Mouse (Mus musculus) limb, embryonic 12.5 days (tissue): ENCODE data around the gene Kcnf1. TPM values are rescaled to one million over a fixed set of nuclear protein-coding genes. Genes with fewer than 3 reads are reported as not detected.
"Not testable (repeated sequence)": the region's sequence is repeated elsewhere in the genome, so short reads cannot be mapped to it uniquely, and the experiment has no call there.

Experiments used
- ATAC-seq: fragments of 200-750 bp; cut with Nextera tagmentation; 2 replicates; pipeline ENCODE4 v1.8.0; 2017; ENCODE audit warnings: low read depth, moderate TSS enrichment; ENCODE audit not compliant: insufficient number of reproducible peaks, insufficient read depth, low FRiP score, low TSS enrichment
- H3K27ac ChIP-seq: fragments of 300-500 bp; sonication (generic); 2 replicates; pipeline ENCODE4 v1.5.1; 2016; ENCODE audit warnings: mild to moderate bottlenecking, moderate library complexity
- H3K27me3 ChIP-seq: fragments of 300-500 bp; sonication (generic); 2 replicates; pipeline ENCODE4 v1.6.1; 2016; ENCODE audit warnings: mild to moderate bottlenecking, moderate library complexity
- H3K36me3 ChIP-seq: fragments of 300-500 bp; sonication (generic); 2 replicates; pipeline ENCODE4 v1.6.1; 2016; ENCODE audit warnings: mild to moderate bottlenecking, moderate library complexity
- H3K4me1 ChIP-seq: fragments of 300-500 bp; sonication (generic); replicated peaks from 2 replicates; pipeline ENCODE4 v1.6.1; 2016
- H3K4me2 ChIP-seq: fragments of 300-500 bp; sonication (generic); 2 replicates; pipeline ENCODE4 v1.6.1; 2016; ENCODE audit warnings: mild to moderate bottlenecking, moderate library complexity
- H3K4me3 ChIP-seq: fragments of 300-500 bp; sonication (generic); replicated peaks from 2 replicates; pipeline ENCODE4 v1.5.1; 2016; ENCODE audit warnings: mild to moderate bottlenecking
- H3K9ac ChIP-seq: fragments of 300-500 bp; sonication (generic); replicated peaks from 2 replicates; pipeline ENCODE4 v1.6.1; 2016; ENCODE audit warnings: mild to moderate bottlenecking, moderate library complexity
- H3K9me3 ChIP-seq: fragments of 300-500 bp; sonication (generic); 2 replicates; pipeline ENCODE4 v1.6.1; 2016; ENCODE audit warnings: mild to moderate bottlenecking, moderate library complexity
- WGBS: fragments of 180-500 bp; shearing (Covaris S2); methylation state at CpG from one replicate; pipeline ENCODE4 v1.1.7; 2016; 5-methylcytosine and 5-hydroxymethylcytosine counted together
- polyA plus RNA-seq: library from polyadenylated mRNA; unstranded; fragments of >200 nt; fragmentation: Nextera tagmentation; extraction: Ambion mirVana; gene quantifications from 2 replicates; pipeline ENCODE4 v1.2.1, GENCODE M21; 2016

Kcnf1 gene
- polyA plus RNA-seq, 1 experiment from 2014 or later = 0.50 TPM

GRCm38 (mm10) chr12:17159549-17159948 lies 17.1 kb downstream of the Kcnf1 start:
- no peaks in the 10 kb centered on the region for H3K36me3 ChIP-seq
- H3K4me1 ChIP-seq = no peaks in the 10 kb centered on the region
- ATAC-seq = no peak
- H3K27ac ChIP-seq = no peak overlapping the region
- WGBS = 93% methylated on average over 7 of the region's 7 CpGs
- no peak overlapping the region for H3K9ac ChIP-seq
- no peak overlapping the region for H3K4me3 ChIP-seq
- no peak overlapping the region for H3K4me2 ChIP-seq
- H3K27me3 ChIP-seq = no peaks in the 10 kb centered on the region
- no peaks in the 10 kb centered on the region for H3K9me3 ChIP-seq

GRCm38 (mm10) chr12:17157558-17157957 lies 19.1 kb downstream of the Kcnf1 start:
- no peak overlapping the region for H3K9ac ChIP-seq
- WGBS = 89% methylated on average over 15 of the region's 15 CpGs

GRCm38 (mm10) chr12:17155781-17156180 lies 20.9 kb downstream of the Kcnf1 start:
- Histone ChIP-seq H3K4me1 (no peaks in the 10 kb centered on the region), H3K36me3 (no peaks in the 10 kb centered on the region), H3K27ac (no peak overlapping the region), H3K9me3 (no peaks in the 10 kb centered on the region), H3K9ac (no peak overlapping the region), H3K4me3 (no peak overlapping the region), H3K27me3 (no peaks in the 10 kb centered on the region), H3K4me2 (no peak overlapping the region)
- ATAC-seq = no peak
- 86% methylated on average over 1 of the region's 1 CpGs for WGBS

More at GRCm38 (mm10) chr12:17157558-17157957, 19.1 kb downstream of the Kcnf1 start:
- Histone ChIP-seq H3K27ac (no peak overlapping the region), H3K4me3 (no peak overlapping the region), H3K27me3 (no peaks in the 10 kb centered on the region), H3K36me3 (no peaks in the 10 kb centered on the region), H3K4me2 (no peak overlapping the region), H3K4me1 (no peaks in the 10 kb centered on the region), H3K9me3 (no peaks in the 10 kb centered on the region)
- no peak for ATAC-seq

GRCm38 (mm10) chr12:17152840-17153239 lies 23.8 kb downstream of the Kcnf1 start:
- Histone ChIP-seq H3K9ac (no peak overlapping the region), H3K4me3 (no peak overlapping the region), H3K27ac (no peak overlapping the region), H3K36me3 (no peaks in the 10 kb centered on the region), H3K4me1 (0 out of 2 replicates have a peak, but pooled peaks cover 6% of the 10 kb centered on the region), H3K4me2 (no peak overlapping the region), H3K27me3 (no peaks in the 10 kb centered on the region), H3K9me3 (no peaks in the 10 kb centered on the region)
- 81% methylated on average over 7 of the region's 7 CpGs for whole genome bisulfite sequencing
- no peak for ATAC-seq

GRCm38 (mm10) chr12:17148920-17149319 lies 27.8 kb downstream of the Kcnf1 start:
- Histone ChIP-seq H3K4me2 (no peak overlapping the region), H3K4me1 (0 out of 2 replicates have a peak, but pooled peaks cover 6% of the 10 kb centered on the region), H3K27ac (no peak overlapping the region), H3K9me3 (no peaks in the 10 kb centered on the region), H3K27me3 (no peaks in the 10 kb centered on the region), H3K36me3 (no peaks in the 10 kb centered on the region), H3K9ac (no peak overlapping the region), H3K4me3 (no peak overlapping the region)
- peak; percentile 50; the same call in 1 of the 2 replicates for ATAC-seq
- whole genome bisulfite sequencing = 49% methylated on average over 10 of the region's 10 CpGs

- ATAC-seq = no peak
- Histone ChIP-seq H3K27ac (no peak overlapping the region), H3K4me3 (no peak overlapping the region), H3K9ac (no peak overlapping the region), H3K9me3 (no peaks in the 10 kb centered on the region), H3K36me3 (no peaks in the 10 kb centered on the region), H3K27me3 (no peaks in the 10 kb centered on the region), H3K4me2 (no peak overlapping the region), H3K4me1 (peaks cover 12% of the 10 kb centered on the region; the same call in 1 of the 2 replicates)
- WGBS = 18% methylated on average over 2 of the region's 2 CpGs
Measured at GRCm38 (mm10) chr12:17141791-17142190, 34.9 kb downstream of the Kcnf1 start.

GRCm38 (mm10) chr12:17140436-17140835 lies 36.3 kb downstream of the Kcnf1 start:
- H3K4me1 ChIP-seq = peaks cover 12% of the 10 kb centered on the region; the same call in 1 of the 2 replicates
- whole genome bisulfite sequencing = 84% methylated on average over 3 of the region's 3 CpGs
- H3K4me3 ChIP-seq = no peak overlapping the region
- H3K27me3 ChIP-seq = no peaks in the 10 kb centered on the region
- no peak overlapping the region for H3K27ac ChIP-seq
- no peaks in the 10 kb centered on the region for H3K36me3 ChIP-seq
- no peak overlapping the region for H3K9ac ChIP-seq
- no peaks in the 10 kb centered on the region for H3K9me3 ChIP-seq
- H3K4me2 ChIP-seq = no peak overlapping the region
- no peak for ATAC-seq

- Histone ChIP-seq H3K9ac (no peak overlapping the region), H3K4me3 (no peak overlapping the region), H3K27ac (no peak overlapping the region), H3K27me3 (no peaks in the 10 kb centered on the region), H3K4me2 (no peak overlapping the region), H3K9me3 (no peaks in the 10 kb centered on the region), H3K36me3 (no peaks in the 10 kb centered on the region), H3K4me1 (no peaks in the 10 kb centered on the region)
- ATAC-seq = no peak
- WGBS = 82% methylated on average over 9 of the region's 9 CpGs
Measured at GRCm38 (mm10) chr12:17134546-17135096, 42.1 kb downstream of the Kcnf1 start.

- Histone ChIP-seq H3K36me3 (no peaks in the 10 kb centered on the region), H3K27me3 (no peaks in the 10 kb centered on the region), H3K9ac (no peak overlapping the region), H3K4me2 (no peak overlapping the region), H3K4me3 (no peak overlapping the region), H3K4me1 (no peaks in the 10 kb centered on the region), H3K27ac (no peak overlapping the region), H3K9me3 (no peaks in the 10 kb centered on the region)
- 76% methylated on average over 8 of the region's 8 CpGs for WGBS
- ATAC-seq = no peak
Measured at GRCm38 (mm10) chr12:17132243-17132642, 44.4 kb downstream of the Kcnf1 start.

- no peak for ATAC-seq
- Histone ChIP-seq H3K4me2 (no peak overlapping the region), H3K9me3 (no peaks in the 10 kb centered on the region), H3K4me1 (no peaks in the 10 kb centered on the region), H3K27me3 (no peaks in the 10 kb centered on the region), H3K36me3 (no peaks in the 10 kb centered on the region), H3K9ac (no peak overlapping the region), H3K27ac (no peak overlapping the region), H3K4me3 (no peak overlapping the region)
- WGBS = 86% methylated on average over 10 of the region's 10 CpGs
Measured at GRCm38 (mm10) chr12:17131563-17131962, 45.1 kb downstream of the Kcnf1 start.

GRCm38 (mm10) chr12:17122881-17123280 lies 53.8 kb downstream of the Kcnf1 start:
- H3K27ac ChIP-seq, H3K9ac ChIP-seq, ATAC-seq, H3K4me3 ChIP-seq, H3K4me2 ChIP-seq, H3K27me3 ChIP-seq, H3K36me3 ChIP-seq, H3K9me3 ChIP-seq, H3K4me1 ChIP-seq: not testable (repeated sequence)
- WGBS = 97% methylated on average over 11 of the region's 12 CpGs
